Mouse (Mus musculus) liver, embryonic 15.5 days (tissue): ENCODE data around the gene Gm43738. TPM values are rescaled to one million over a fixed set of nuclear protein-coding genes. Genes with fewer than 3 reads are reported as not detected.

Source experiments
- ATAC-seq: fragments of 200-750 bp; cut with Nextera tagmentation; 2 replicates; pipeline ENCODE4 v1.8.0; 2017; ENCODE audit warnings: moderate number of reproducible peaks, mild to moderate bottlenecking, moderate library complexity; ENCODE audit not compliant: insufficient read depth
- H3K27ac ChIP-seq: fragments of 300-500 bp; sonication (generic); replicated peaks from 2 replicates; pipeline ENCODE4 v1.5.1; 2015; ENCODE audit warnings: mild to moderate bottlenecking, inconsistent platforms
- H3K27me3 ChIP-seq: fragments of 300-500 bp; sonication (generic); 2 replicates; pipeline ENCODE4 v1.6.1; 2015; ENCODE audit warnings: mild to moderate bottlenecking, inconsistent platforms
- H3K36me3 ChIP-seq: fragments of 300-500 bp; sonication (generic); replicated peaks from 2 replicates; pipeline ENCODE4 v1.6.1; 2015; ENCODE audit warnings: moderate library complexity, mild to moderate bottlenecking, inconsistent platforms
- H3K4me1 ChIP-seq: fragments of 300-500 bp; sonication (generic); replicated peaks from 2 replicates; pipeline ENCODE4 v1.6.1; 2015; ENCODE audit warnings: inconsistent platforms
- H3K4me2 ChIP-seq: fragments of 300-500 bp; sonication (generic); 2 replicates; pipeline ENCODE4 v1.6.1; 2015; ENCODE audit warnings: moderate library complexity, mild to moderate bottlenecking, inconsistent platforms
- H3K4me3 ChIP-seq: fragments of 300-500 bp; sonication (generic); replicated peaks from 2 replicates; pipeline ENCODE4 v1.5.1; 2015; ENCODE audit warnings: mild to moderate bottlenecking, inconsistent platforms
- H3K9ac ChIP-seq: fragments of 300-500 bp; sonication (generic); 2 replicates; pipeline ENCODE4 v1.6.1; 2015; ENCODE audit warnings: moderate library complexity, mild to moderate bottlenecking, inconsistent platforms
- H3K9me3 ChIP-seq: fragments of 300-500 bp; sonication (generic); replicated peaks from 2 replicates; pipeline ENCODE4 v1.6.1; 2016; ENCODE audit warnings: inconsistent platforms
- WGBS: fragments of 180-500 bp; shearing (Covaris S2); methylation state at CpG from one replicate; pipeline ENCODE4 v1.1.7; 2015; ENCODE audit warnings: mixed read lengths; ENCODE audit not compliant: insufficient replicate concordance; 5-methylcytosine and 5-hydroxymethylcytosine counted together
- polyA plus RNA-seq: library from polyadenylated mRNA; unstranded; fragments of >200 nt; fragmentation: Nextera tagmentation; extraction: Ambion mirVana; gene quantifications from 2 replicates; pipeline ENCODE4 v1.2.1, GENCODE M21; 2015

Gm43738 gene
- polyA plus RNA-seq, 1 experiment from 2014 or later: not detected

- Histone ChIP-seq H3K4me2 (peak within 1 kb of the TSS; percentile 84), H3K4me1 (peaks cover 47% of the 10 kb centered on the region), H3K4me3 (peak within 1 kb of the TSS; percentile 72), H3K9ac (peak within 1 kb of the TSS; percentile 74), H3K27ac (peak within 1 kb of the TSS; percentile 84), H3K36me3 (peaks cover 35% of the 10 kb centered on the region), H3K27me3 (no peaks in the 10 kb centered on the region), H3K9me3 (no peaks in the 10 kb centered on the region)
- ATAC-seq: peak; percentile 98
- WGBS: under 1% methylated on average over 26 of the region's 26 CpGs
Measured at GRCm38 (mm10) chr3:89101812-89102494, 1.1 kb upstream of the Gm43738 start, which contains the start of gene Fdps. Fdps (minus strand) TSS chr3:89101959.

DNA sequence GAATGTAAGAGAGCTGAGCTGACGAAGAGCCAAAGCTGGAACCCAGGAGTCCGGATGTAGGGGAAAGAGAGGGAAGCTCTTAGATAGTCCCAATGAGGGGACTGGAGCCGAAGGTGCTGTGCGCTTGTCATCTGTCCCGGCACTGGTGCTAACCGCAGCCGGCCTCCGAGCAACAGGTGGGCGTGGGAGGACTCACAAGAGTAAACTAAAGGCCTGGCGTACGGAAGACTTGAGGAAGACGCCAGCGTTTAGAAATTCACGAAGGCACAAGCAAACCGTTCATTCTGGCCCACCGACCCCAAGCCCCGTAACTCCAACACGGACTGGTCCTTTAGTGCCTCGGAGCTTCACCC is 536 bp upstream of the Gm43738 start:
- under 1% methylated on average over 19 of the region's 19 CpGs for WGBS
- peak; percentile 44 for ATAC-seq
- Histone ChIP-seq H3K36me3 (peaks cover 40% of the 10 kb centered on the region), H3K27ac (peak overlapping the region; percentile 84), H3K4me2 (peak overlapping the region; percentile 84), H3K9me3 (no peaks in the 10 kb centered on the region), H3K27me3 (no peaks in the 10 kb centered on the region), H3K4me3 (peak overlapping the region; percentile 72), H3K4me1 (peaks cover 47% of the 10 kb centered on the region), H3K9ac (peak overlapping the region; percentile 74)

GRCm38 (mm10) chr3:89094021-89094420 is 6.9 kb downstream of the Gm43738 start:
- no peak overlapping the region for H3K9ac ChIP-seq
- H3K4me3 ChIP-seq: no peak overlapping the region
- H3K36me3 ChIP-seq: peaks cover 52% of the 10 kb centered on the region
- H3K27me3 ChIP-seq: peaks cover 33% of the 10 kb centered on the region
- no peak overlapping the region for H3K4me2 ChIP-seq
- WGBS: 74% methylated on average over 10 of the region's 10 CpGs
- no peak overlapping the region for H3K27ac ChIP-seq
- H3K9me3 ChIP-seq: no peaks in the 10 kb centered on the region
- peaks cover 55% of the 10 kb centered on the region for H3K4me1 ChIP-seq
- no peak for ATAC-seq

GRCm38 (mm10) chr3:89093175-89093574 is 7.7 kb downstream of the Gm43738 start, which contains the start of gene Rusc1:
Rusc1 (minus strand) TSS chr3:89093311.
- ATAC-seq: peak; percentile 17; the same call in 1 of the 2 replicates
- Histone ChIP-seq H3K27ac (no peak within 1 kb of the TSS), H3K27me3 (peaks cover 41% of the 10 kb centered on the region), H3K36me3 (peaks cover 44% of the 10 kb centered on the region), H3K4me3 (peak within 1 kb of the TSS; percentile 68), H3K9ac (no peak within 1 kb of the TSS), H3K4me2 (peak within 1 kb of the TSS; percentile 100), H3K4me1 (peaks cover 56% of the 10 kb centered on the region), H3K9me3 (no peaks in the 10 kb centered on the region)
- 3% methylated on average over 18 of the region's 18 CpGs for WGBS

DNA sequence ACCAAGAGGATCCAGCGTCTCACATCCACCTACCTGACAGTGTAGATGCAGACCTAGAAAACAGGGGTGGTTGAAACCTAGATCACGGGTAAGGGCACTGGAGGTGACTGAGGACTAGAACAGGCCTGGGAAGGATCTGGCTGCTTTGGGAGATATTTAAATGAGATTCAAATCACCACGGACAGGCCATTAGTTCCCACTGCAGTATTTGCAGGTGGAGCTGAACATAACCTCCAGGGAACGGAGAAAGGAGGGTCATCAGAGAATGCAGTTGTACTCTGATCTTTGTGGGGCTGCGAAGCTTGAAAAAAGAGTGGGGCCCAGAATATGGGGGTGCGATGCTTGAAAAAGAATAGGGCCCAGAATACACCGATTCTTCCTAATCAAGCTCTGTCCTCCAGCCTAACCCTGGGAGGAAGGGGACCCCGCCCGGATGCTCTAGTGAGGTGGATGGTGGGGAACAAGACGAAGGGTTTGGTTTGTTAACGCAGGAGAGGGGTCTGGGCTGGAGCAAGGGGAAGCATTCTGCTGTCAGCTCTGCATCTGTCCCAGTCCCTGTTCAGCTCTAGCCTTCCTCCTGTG is 8.3 kb downstream of the Gm43738 start:
- no peak for ATAC-seq
- no peak overlapping the region for H3K27ac ChIP-seq
- peaks cover 62% of the 10 kb centered on the region for H3K4me1 ChIP-seq
- H3K9me3 ChIP-seq: no peaks in the 10 kb centered on the region
- WGBS: 19% methylated on average over 11 of the region's 11 CpGs
- H3K9ac ChIP-seq: no peak overlapping the region
- H3K27me3 ChIP-seq: peaks cover 47% of the 10 kb centered on the region
- H3K4me3 ChIP-seq: peak overlapping the region; percentile 68
- peak overlapping the region; percentile 100 for H3K4me2 ChIP-seq
- peaks cover 38% of the 10 kb centered on the region for H3K36me3 ChIP-seq

- Histone ChIP-seq H3K9ac (no peak overlapping the region; the same call in 1 of the 2 replicates), H3K27ac (no peak overlapping the region), H3K27me3 (peaks cover 47% of the 10 kb centered on the region), H3K4me1 (peaks cover 66% of the 10 kb centered on the region), H3K4me3 (peak overlapping the region; percentile 68), H3K4me2 (peak overlapping the region; percentile 100), H3K9me3 (no peaks in the 10 kb centered on the region), H3K36me3 (peaks cover 32% of the 10 kb centered on the region)
- WGBS: 15% methylated on average over 20 of the region's 20 CpGs
- no peak for ATAC-seq
Measured at GRCm38 (mm10) chr3:89091811-89092508, 8.9 kb downstream of the Gm43738 start.

DNA sequence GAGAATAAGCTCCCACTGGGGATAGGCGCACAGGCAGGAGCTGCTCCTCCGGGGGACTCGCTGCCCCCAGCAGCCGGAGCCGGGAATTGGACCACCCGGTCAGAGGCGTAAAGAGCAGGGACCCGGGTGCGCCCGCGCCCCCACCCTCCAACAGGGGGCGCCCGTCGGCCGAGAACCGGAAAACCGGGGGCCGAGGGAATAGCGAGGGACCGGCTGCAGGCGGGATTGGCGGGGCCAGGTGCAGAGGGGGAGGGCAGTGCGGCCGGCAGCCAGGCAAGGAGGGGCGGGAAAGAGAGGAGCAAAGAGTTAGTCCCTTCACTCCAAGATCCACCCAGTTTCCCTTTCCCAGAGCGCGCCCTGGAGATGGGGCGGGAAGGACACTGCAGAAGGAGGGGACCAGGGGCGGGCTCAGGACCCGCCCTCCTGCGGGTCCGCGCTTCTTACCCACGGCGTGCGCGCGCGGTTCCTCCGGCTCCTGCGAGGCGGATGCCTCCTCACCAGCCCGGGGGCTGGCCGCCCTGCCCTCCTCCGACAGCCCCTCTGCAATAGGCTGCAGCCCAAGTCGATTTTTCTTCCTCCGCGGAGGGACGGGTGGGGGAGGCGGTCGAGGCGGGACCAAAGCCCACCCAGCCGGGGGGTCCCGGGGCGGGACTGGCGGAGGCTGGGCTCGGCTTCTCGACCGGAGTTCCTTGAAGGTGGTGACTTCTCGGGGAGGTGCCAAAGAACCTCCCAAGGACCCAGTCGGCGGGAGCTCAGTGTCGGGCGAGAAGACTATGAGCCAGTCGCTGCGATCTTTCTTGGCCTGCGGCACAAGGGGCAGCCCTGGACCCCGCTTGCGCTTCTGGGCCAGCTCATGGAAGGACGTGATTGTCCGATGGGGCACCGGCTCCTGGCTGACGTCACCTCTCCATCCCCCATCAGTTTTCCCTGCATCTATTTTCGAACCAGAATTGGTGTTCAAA is 9.9 kb downstream of the Gm43738 start:
- ATAC-seq: peak; percentile 48
- peak overlapping the region; percentile 74 for H3K27ac ChIP-seq
- 1% methylated on average over 72 of the region's 74 CpGs for WGBS

DNA sequence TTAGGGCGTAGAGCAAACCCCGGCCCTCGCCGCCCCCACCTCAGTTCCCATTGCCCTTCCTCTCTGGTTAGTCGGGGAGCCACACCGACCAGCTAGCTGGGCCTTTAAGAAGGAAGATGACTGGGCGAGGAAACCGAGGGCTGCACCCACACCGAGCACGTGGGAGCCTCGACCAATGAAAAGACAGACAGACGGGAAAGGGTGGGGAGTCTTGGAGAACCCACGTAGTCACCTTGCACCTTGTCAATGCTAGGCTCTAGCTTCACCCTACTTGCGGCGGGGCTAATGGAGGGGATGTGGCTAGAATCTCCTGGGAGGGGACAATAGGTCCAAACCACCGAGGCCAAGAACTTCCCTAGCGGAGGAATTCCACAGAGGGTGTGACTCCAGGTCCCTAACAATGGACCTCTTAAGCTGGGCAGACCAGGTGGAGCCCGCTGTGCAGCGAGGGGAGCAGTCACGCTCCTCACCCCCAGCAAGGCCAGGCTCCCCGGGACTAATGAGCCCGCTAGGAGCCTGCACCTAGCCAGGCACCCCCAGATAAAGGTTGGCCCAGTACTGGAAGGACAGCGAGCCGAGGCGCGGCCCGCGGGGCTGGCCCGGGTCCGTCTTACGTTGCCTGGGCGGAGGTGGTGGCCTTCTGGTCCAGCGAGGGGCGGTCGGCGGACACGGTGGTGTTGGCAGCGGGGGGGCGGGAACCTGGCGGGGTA is 10.9 kb downstream of the Gm43738 start:
- Histone ChIP-seq H3K27ac (peak overlapping the region; percentile 74), H3K4me1 (peaks cover 66% of the 10 kb centered on the region), H3K4me2 (peak overlapping the region; percentile 100), H3K36me3 (peaks cover 12% of the 10 kb centered on the region), H3K27me3 (peaks cover 47% of the 10 kb centered on the region), H3K9ac (peak overlapping the region; percentile 72), H3K9me3 (no peaks in the 10 kb centered on the region), H3K4me3 (peak overlapping the region; percentile 68)
- under 1% methylated on average over 40 of the region's 40 CpGs for WGBS
- peak; percentile 86 for ATAC-seq

More for the DNA sequence above, 9.9 kb downstream of the Gm43738 start:
- Histone ChIP-seq H3K9ac (peak overlapping the region; percentile 72), H3K27me3 (peaks cover 47% of the 10 kb centered on the region), H3K36me3 (peaks cover 22% of the 10 kb centered on the region), H3K4me2 (peak overlapping the region; percentile 100), H3K9me3 (no peaks in the 10 kb centered on the region), H3K4me1 (peaks cover 66% of the 10 kb centered on the region), H3K4me3 (peak overlapping the region; percentile 68)

- H3K36me3 ChIP-seq: 0 out of 2 replicates have a peak, but pooled peaks cover 3% of the 10 kb centered on the region
- H3K4me3 ChIP-seq: peak overlapping the region; percentile 68
- ATAC-seq: no peak
- no peak overlapping the region for H3K27ac ChIP-seq
- no peaks in the 10 kb centered on the region for H3K9me3 ChIP-seq
- 39% methylated on average over 14 of the region's 14 CpGs for WGBS
- H3K27me3 ChIP-seq: peaks cover 47% of the 10 kb centered on the region
- H3K9ac ChIP-seq: peak overlapping the region; percentile 72; the same call in 1 of the 2 replicates
- H3K4me1 ChIP-seq: peaks cover 65% of the 10 kb centered on the region
- H3K4me2 ChIP-seq: peak overlapping the region; percentile 100
Measured at GRCm38 (mm10) chr3:89088974-89089373, 11.9 kb downstream of the Gm43738 start.
